In genomic region chr13:25055111-25055554, GRCm38 (mm10) we compare ENCODE assay signal across 8 mouse cellular contexts. TPM values are rescaled to one million over a fixed set of nuclear protein-coding genes. Genes with fewer than 3 reads are reported as not detected.
A peak's percentile ranks its signal among the peaks of the same experiment; 100 is the strongest.
DNase-seq lines count a peak whose midpoint lies in the region; ATAC-seq and TF ChIP-seq lines count a peak whose summit lies in the region.

No protein-coding gene starts in this region.

- no peaks in the 10 kb centered on the region for H3K36me3 ChIP-seq in forebrain, postnatal 0 days (ENCODE audit: insufficient read depth)
- H3K36me3 ChIP-seq in hindbrain, embryonic 15.5 days, result no peaks in the 10 kb centered on the region
- no peaks in the 10 kb centered on the region for H3K36me3 ChIP-seq in lung, postnatal 0 days (ENCODE audit: insufficient read depth, low read length)

- WGBS in forebrain, postnatal 0 days, result 1% methylated on average over 35 of the region's 35 CpGs
- 0% methylated on average over 33 of the region's 35 CpGs for WGBS in hindbrain, embryonic 15.5 days
- under 1% methylated on average over 31 of the region's 35 CpGs for WGBS in lung, postnatal 0 days

- H3K4me1 ChIP-seq in forebrain, postnatal 0 days (ENCODE audit: insufficient read depth), result no peaks in the 10 kb centered on the region
- H3K4me1 ChIP-seq in hindbrain, embryonic 15.5 days (replicated peaks), result peaks cover 19% of the 10 kb centered on the region
- no peaks in the 10 kb centered on the region for H3K4me1 ChIP-seq in lung, postnatal 0 days (ENCODE audit: insufficient read depth, low read depth, low read length)

- peak overlapping the region; percentile 44 for H3K9ac ChIP-seq in forebrain, postnatal 0 days
- peak overlapping the region; percentile 24 for H3K9ac ChIP-seq in hindbrain, embryonic 15.5 days
- H3K9ac ChIP-seq in lung, postnatal 0 days (replicated peaks; ENCODE audit: low read depth), result no peak overlapping the region

- peak overlapping the region; percentile 56 for H3K4me3 ChIP-seq in forebrain, postnatal 0 days (ENCODE audit: low read depth, low read length)
- H3K4me3 ChIP-seq in hindbrain, embryonic 15.5 days, result peak overlapping the region; percentile 67
- H3K4me3 ChIP-seq in lung, postnatal 0 days (ENCODE audit: low read depth, low read length), result peak overlapping the region; percentile 41

- DNase-seq in WW6 (ENCODE audit: low read depth, low spot score), result peak; percentile 34
- DNase-seq in cerebellum, adult 18-20 months, result peak; percentile 33 to 34
- peak; percentile 84 for DNase-seq in forebrain, postnatal 0 days
- DNase-seq in layer of hippocampus, postnatal 36 days, result peak; percentile 74 to 77
- peak; percentile 59 for DNase-seq in lung, postnatal 0 days (ENCODE audit: low spot score)
- peak; percentile 42 for DNase-seq in retina, postnatal 7 days (ENCODE audit: low read depth, low spot score)
- no peak for DNase-seq in adipocyte (ENCODE audit: low spot score)

- peaks cover 4% of the 10 kb centered on the region; the same call in 1 of the 2 replicates for H3K27me3 ChIP-seq in forebrain, postnatal 0 days (ENCODE audit: insufficient read depth, low read length)
- H3K27me3 ChIP-seq in hindbrain, embryonic 15.5 days, result peaks cover 17% of the 10 kb centered on the region
- H3K27me3 ChIP-seq in lung, postnatal 0 days (replicated peaks; ENCODE audit: insufficient read depth, low read length), result peaks cover 10% of the 10 kb centered on the region; the same call in 1 of the 2 replicates

- TF ChIP-seq EP300 in lung, postnatal 0 days (IDR thresholded peaks at IDR 0.05), result no peak

- no peak overlapping the region for H3K27ac ChIP-seq in forebrain, postnatal 0 days (ENCODE audit: low read depth, low read length)
- no peak overlapping the region for H3K27ac ChIP-seq in hindbrain, embryonic 15.5 days (replicated peaks)
- no peak overlapping the region for H3K27ac ChIP-seq in lung, postnatal 0 days (ENCODE audit: low read length)

- ATAC-seq in forebrain, postnatal 0 days, result peak; percentile 94
- peak; percentile 93 for ATAC-seq in hindbrain, embryonic 15.5 days (ENCODE audit: low FRiP score, low read depth)
- ATAC-seq in lung, postnatal 0 days, result peak; percentile 76

- TF ChIP-seq CTCF in forebrain, postnatal 0 days (IDR thresholded peaks at IDR 0.05; ENCODE audit: low read depth), result peak; percentile 46; the same call in 1 of the 2 replicates
- peak; percentile 49 for TF ChIP-seq CTCF in lung, postnatal 0 days (IDR thresholded peaks at IDR 0.05)

- H3K9me3 ChIP-seq in forebrain, postnatal 0 days (ENCODE audit: low read length), result no peaks in the 10 kb centered on the region
- no peaks in the 10 kb centered on the region for H3K9me3 ChIP-seq in hindbrain, embryonic 15.5 days
- no peaks in the 10 kb centered on the region for H3K9me3 ChIP-seq in lung, postnatal 0 days (ENCODE audit: low read length)

- H3K4me2 ChIP-seq in forebrain, postnatal 0 days (ENCODE audit: low read depth), result peak overlapping the region; percentile 98
- peak overlapping the region; percentile 100 for H3K4me2 ChIP-seq in hindbrain, embryonic 15.5 days
- peak overlapping the region; percentile 68 for H3K4me2 ChIP-seq in lung, postnatal 0 days (replicated peaks; ENCODE audit: low read depth, low read length)

RNA-seq across cellular contexts. Expression of gene Dcdc2a, which starts 0.7 kb away (rescaled TPM):
- 2.2 and 3.2 TPM in 2 replicates for total RNA-seq in forebrain, postnatal 0 days (2014; rRNA removed)
- 3.7 and 4.8 TPM in 2 replicates for polyA plus RNA-seq in forebrain, postnatal 0 days (2015; fragmentation: Nextera tagmentation; extraction: Ambion mirVana)
- 4.3 and 4.8 TPM in 2 replicates for polyA plus RNA-seq in hindbrain, embryonic 15.5 days (2015; fragmentation: Nextera tagmentation; extraction: Ambion mirVana)
- 10 to 100 TPM in 1 of 2 experiments, 1 to 10 TPM in 1; 9.9 to 10.3 TPM for total RNA-seq in layer of hippocampus, postnatal 36 days (2021)
- 2.1 and 2.9 TPM in 2 replicates for polyA plus RNA-seq in lung, postnatal 0 days (2015; fragmentation: Nextera tagmentation; extraction: Ambion mirVana)

RNA-seq across cellular contexts. Expression of gene Mrs2, which starts 35.0 kb away (rescaled TPM):
- total RNA-seq in forebrain, postnatal 0 days (2014; rRNA removed), result 31.9 and 37.0 TPM in 2 replicates
- polyA plus RNA-seq in forebrain, postnatal 0 days (2015; fragmentation: Nextera tagmentation; extraction: Ambion mirVana), result 6.9 and 11.6 TPM in 2 replicates
- polyA plus RNA-seq in hindbrain, embryonic 15.5 days (2015; fragmentation: Nextera tagmentation; extraction: Ambion mirVana), result 16.2 and 17.3 TPM in 2 replicates
- 10 to 100 TPM; 57.9 to 63.5 TPM for total RNA-seq in layer of hippocampus, postnatal 36 days (2021)
- 9.1 and 13.3 TPM in 2 replicates for polyA plus RNA-seq in lung, postnatal 0 days (2015; fragmentation: Nextera tagmentation; extraction: Ambion mirVana)
